Mouse (Mus musculus) ES-CJ7 (cell line): ENCODE measurements at regions not wholly inside any gene's neighbourhood (a gene's known extent, or its start where the extent isn't known, plus 50 kb on each side); places are given as distances from the start of the nearest gene placed in this dataset.
"Not testable (repeated sequence)": the region's sequence is repeated elsewhere in the genome, so short reads cannot be mapped to it uniquely, and the experiment has no call there.

Experiments used
- DNase-seq: peaks from one replicate; pipeline ENCODE4 v3.0.0; 2011; ENCODE audit warnings: low read depth, low spot score

- DNase-seq, result no peak
Observed at GRCm38 (mm10) chr16:73182258-73182657, 874.2 kb downstream of the Robo1 start.

GRCm38 (mm10) chr16:73155447-73155846 lies 847.3 kb downstream of the Robo1 start:
- DNase-seq, result peak; percentile 70

GRCm38 (mm10) chr16:73127927-73128326 lies 819.8 kb downstream of the Robo1 start:
- not testable (repeated sequence) for DNase-seq

- DNase-seq, result peak; percentile 83
Observed at GRCm38 (mm10) chr16:73120568-73120967, 812.5 kb downstream of the Robo1 start.

GRCm38 (mm10) chr16:73117338-73117737 lies 809.2 kb downstream of the Robo1 start:
- DNase-seq, result no peak

GRCm38 (mm10) chr16:73108021-73108452 lies 799.9 kb downstream of the Robo1 start:
- no peak for DNase-seq

- no peak for DNase-seq
Observed at GRCm38 (mm10) chr16:73107608-73108007, 799.5 kb downstream of the Robo1 start.

GRCm38 (mm10) chr16:73105496-73105895 lies 797.4 kb downstream of the Robo1 start:
- no peak for DNase-seq

- no peak for DNase-seq
Observed at GRCm38 (mm10) chr16:73100273-73100672, 792.2 kb downstream of the Robo1 start.

- peak; percentile 49 for DNase-seq
Observed at GRCm38 (mm10) chr16:73098760-73099159, 790.7 kb downstream of the Robo1 start.

- DNase-seq, result no peak
Observed at GRCm38 (mm10) chr16:73097176-73097575, 789.1 kb downstream of the Robo1 start.

GRCm38 (mm10) chr16:73096091-73097083 lies 788.3 kb downstream of the Robo1 start:
- peak; percentile 94 for DNase-seq
